Mouse (Mus musculus): ENCODE measurements around the gene Trp53tg5.

Trp53tg5 gene

DNA sequence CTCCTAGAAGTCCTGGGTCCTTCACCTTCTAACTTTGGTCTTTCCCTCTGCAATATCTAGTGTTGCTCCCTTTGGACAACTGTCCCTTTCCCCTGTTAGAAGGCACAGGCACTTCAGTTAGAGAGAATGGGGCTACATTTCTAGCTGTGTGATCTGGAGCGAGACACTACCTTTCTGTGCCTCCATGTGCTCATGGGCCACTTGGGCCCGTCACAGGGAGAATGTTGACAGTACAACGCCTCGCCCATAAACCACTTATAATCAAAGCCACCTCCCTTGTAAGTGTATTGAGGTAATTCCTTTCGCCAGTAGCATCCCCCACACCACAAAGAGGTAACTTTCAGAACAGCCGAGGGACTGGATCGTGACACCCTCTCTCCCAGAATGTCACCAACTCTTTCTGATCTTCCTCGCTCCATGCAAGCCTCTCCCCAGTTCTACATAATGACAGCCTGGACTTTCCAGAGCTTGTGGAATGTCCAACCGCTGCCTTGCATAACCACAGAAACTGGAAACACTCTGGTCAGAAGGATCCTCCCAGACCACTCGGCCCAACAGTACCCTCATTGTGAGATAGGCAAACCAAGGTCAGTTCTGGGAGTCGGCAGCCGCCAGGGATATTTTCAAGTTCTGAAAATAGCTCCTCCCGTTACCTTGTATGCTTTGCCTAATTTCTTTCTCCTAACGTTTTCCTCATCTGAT is 24.0 kb downstream of the Trp53tg5 start:
- DNase-seq (ENCODE audit: low read depth, low spot score) = no peak

GRCm38 (mm10) chr2:164448921-164449320 is 24.6 kb downstream of the Trp53tg5 start:
- DNase-seq (ENCODE audit: low read depth, low spot score) = no peak

GRCm38 (mm10) chr2:164448140-164448539 is 25.4 kb downstream of the Trp53tg5 start:
- DNase-seq (ENCODE audit: low read depth, low spot score) = no peak

- no peak for DNase-seq (ENCODE audit: low read depth, low spot score)
Observed at GRCm38 (mm10) chr2:164446086-164446469, 27.4 kb downstream of the Trp53tg5 start.

GRCm38 (mm10) chr2:164445399-164446085 is 28.0 kb downstream of the Trp53tg5 start:
- no peak for DNase-seq (ENCODE audit: low read depth, low spot score)

- DNase-seq (ENCODE audit: low read depth, low spot score) = no peak
Observed at GRCm38 (mm10) chr2:164444701-164445100, 28.8 kb downstream of the Trp53tg5 start.

DNA sequence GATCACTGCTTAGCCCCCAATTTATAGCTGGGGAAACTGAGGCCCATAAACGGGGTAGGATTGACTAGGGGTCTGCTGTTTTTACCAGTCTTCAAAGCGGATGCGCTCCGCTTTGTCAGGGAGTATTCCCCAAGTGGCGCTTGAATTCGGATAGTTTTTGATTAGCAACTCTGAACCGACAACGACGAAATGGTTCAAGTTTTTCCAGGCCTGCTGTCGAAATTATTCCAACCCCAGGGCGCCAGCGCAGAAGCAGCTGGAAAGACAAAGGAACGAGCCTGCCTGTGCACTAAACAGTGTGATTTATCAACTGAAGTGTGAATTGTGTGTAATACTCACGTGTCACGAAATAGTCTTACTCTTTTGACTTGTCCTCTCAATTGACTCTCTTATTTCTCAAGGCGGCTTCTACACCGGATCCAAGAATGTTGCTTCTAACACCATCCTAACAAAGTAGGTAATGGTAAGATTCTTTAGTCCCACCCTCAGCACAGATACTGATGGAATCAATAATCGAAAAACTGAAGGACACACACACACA is 30.0 kb downstream of the Trp53tg5 start, which contains the start of gene Sdc4:
TSS of gene Sdc4 (minus strand) at position 428 of the 541 bp plus-strand sequence.
- no peak for DNase-seq (ENCODE audit: low read depth, low spot score)

GRCm38 (mm10) chr2:164443051-164443437 is 30.5 kb downstream of the Trp53tg5 start:
- DNase-seq (ENCODE audit: low read depth, low spot score) = no peak

DNA sequence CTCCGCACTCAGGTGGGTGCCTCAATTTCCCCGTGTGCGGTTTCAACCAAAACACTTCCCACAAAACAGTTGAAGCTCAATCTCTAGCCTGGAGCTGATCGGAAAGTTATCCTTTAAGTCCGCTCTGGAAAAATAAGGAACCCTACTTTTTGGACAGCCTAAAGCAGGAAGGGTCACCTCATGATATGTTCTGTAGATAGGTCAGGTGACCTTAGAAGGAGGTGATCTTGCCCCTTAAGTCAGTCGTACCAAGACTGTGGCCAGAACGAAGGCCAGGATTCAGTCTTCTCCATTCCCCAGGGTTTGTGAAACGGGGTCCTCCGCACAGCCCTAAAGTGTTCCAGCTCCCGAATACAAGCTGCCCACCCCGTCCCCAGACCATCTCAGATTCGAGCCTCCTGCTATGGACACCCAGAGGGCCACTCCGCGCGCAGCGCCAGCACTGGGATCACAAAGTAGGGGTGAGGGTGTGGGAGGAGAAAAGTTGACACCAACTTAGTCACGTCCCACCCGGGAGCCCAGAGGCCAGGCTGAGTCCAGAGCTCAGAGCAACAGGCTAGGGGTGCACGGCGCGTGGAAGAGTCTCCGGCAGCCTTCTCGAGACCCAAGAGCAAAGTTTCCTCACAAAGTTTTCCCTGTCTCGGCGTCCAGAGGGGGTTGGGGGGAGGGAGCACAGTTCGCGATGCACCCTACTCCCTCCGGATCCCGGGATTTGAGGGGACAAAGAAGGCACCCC is 31.0 kb downstream of the Trp53tg5 start:
- DNase-seq (ENCODE audit: low read depth, low spot score) = no peak

DNA sequence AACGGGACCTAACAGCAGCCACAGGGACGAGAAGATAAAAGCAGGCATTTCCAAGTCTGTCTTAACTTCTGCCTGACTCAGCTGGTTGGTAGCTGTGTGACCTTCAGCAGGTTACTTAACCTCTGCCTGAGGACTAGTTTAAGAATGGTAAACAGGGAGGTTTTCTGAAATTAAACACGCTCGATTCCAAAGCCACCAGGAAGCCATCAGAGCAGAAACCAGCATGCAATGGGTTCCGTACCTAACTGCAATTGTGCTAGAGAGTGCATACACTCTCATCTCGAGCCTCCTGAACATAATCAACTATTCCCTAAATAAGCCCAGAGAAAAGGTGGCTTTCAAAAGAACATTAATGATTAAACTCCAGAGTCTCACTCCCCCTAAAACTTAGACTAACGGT is 31.8 kb downstream of the Trp53tg5 start:
- no peak for DNase-seq (ENCODE audit: low read depth, low spot score)

GRCm38 (mm10) chr2:164441155-164441554 is 32.4 kb downstream of the Trp53tg5 start:
- DNase-seq (ENCODE audit: low read depth, low spot score) = no peak

DNA sequence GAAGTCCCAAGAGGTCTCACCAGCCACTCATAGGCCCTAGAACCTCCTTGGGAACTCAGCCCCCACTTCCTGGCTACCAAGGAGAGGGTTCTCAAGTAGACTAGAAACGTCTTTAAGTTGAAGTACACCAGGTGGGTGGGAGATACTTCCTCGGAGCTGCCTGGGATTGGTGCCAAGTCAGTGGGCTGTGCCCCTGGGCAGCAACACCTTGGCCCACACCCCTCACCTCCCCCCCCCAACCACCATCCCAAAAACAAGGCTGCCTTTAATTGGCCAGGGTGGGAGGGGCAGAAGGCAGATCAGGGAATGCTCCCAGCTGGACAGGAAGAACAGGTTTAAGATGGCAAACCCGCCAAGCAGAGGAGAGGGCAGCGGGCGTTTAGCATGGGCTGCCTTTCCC is 33.2 kb downstream of the Trp53tg5 start:
- DNase-seq (ENCODE audit: low read depth, low spot score) = no peak

DNA sequence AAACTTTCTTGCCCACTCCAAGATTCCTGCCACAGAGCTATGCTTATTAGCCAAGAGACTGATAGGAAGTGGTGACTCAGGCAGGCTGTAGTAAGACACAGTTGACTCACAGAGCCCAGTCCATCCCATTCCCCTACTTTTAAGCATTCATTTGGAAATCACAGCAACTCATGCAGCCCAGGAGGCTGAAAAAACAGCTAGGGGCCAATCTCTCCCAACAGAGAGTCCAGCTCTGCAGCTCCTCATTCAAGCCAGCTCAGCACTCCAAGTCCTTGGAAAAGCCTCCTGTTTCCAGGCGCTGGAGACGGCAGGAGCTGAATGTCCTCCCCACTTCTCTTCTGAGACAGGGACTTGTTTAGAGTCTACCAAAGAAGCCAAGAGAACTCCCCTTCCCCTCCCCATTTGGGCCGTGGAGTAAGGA is 34.5 kb downstream of the Trp53tg5 start:
- no peak for DNase-seq (ENCODE audit: low read depth, low spot score)

DNA sequence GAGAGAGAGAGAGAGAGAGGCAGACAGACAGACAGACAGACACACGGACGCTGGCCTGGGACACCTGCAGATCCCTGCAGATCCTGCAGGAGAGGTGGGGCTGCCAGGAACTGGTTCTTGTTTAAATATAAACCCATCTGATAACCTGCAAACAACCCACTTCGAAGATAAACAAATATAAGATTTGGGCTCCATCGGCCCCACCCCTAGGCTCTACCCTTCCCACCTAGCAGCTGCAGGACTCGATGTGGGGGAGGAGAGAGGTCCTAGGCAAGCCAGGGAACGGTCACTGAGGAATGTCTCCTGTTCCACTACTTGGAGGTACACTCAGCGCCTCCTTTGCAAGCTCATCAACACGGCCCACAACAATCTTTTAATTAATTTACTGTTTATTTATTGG is 35.3 kb downstream of the Trp53tg5 start:
- no peak for DNase-seq (ENCODE audit: low read depth, low spot score)

DNA sequence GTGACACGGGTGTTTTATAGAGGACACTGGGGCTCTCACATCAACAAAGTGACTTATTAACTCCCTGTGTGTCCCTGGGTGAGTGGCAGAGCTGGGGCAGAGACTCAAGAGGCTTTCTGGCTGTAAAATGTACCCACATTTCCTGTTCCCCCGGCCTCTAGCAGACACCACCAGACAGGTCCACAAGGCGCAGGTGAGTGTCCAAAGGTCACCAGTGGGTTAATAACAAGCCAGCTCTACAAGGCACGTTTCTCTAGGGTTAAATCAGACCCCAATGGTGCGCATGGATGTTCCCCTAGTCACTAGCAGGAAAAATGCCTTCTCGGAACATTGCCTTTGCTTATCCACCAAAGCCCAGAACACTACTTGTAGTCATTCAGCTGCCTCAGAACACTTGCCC is 35.8 kb downstream of the Trp53tg5 start:
- DNase-seq (ENCODE audit: low read depth, low spot score) = no peak

DNA sequence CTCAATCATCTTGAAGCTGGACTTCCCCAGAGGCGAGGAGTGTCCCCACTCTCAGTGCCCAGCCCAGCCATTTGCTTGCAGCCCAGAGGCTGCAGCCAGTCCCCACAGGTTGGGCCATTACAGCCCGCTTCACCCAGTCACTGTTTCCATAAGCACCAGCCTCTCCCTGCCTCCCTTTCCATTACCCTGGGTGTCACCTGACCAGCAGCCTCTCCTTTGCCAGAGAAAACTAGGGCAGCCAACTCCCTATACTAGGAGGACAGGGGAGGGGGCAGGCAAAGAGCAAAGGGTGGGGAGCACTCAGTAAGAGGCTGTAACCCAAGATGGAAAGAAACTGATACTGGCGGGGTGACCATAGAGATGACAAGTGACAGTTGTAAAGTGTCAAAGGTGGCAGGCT is 36.6 kb downstream of the Trp53tg5 start:
- DNase-seq (ENCODE audit: low read depth, low spot score) = no peak

DNA sequence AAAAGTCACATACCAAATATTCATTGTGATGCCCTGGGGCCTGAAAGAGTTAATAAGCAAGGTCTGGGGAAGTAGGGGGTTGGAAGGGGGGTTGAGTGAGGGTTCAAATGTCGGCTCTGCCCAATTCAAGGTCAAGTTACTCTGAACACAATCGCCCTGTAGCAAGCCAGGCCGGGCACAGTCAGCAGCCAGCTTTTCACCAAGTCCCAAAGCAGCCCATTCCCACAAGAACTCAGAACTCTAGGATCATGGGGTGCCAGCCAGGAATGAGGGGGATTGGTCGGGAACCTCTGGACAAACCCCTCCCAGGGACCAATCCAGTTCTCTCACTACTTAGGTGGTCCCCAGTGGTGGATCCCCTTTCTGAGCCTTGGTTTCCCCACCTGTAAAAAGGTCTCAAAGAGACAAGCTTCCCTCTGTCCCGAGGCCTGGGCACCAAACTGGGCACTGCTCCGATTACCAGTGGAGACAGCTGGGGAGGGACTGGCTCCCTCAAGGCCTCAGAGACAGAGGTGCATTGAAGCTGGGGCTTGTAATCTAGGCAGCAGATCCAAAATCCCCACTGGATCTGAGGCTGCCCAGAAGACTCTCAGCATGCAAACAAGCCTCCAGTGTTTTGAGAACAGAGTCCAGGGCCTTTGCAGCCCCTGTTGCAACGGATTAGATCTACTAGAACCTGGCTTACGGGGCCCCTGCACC is 37.2 kb downstream of the Trp53tg5 start:
- DNase-seq (ENCODE audit: low read depth, low spot score) = no peak

GRCm38 (mm10) chr2:164435216-164436090 is 38.1 kb downstream of the Trp53tg5 start:
- DNase-seq (ENCODE audit: low read depth, low spot score) = no peak

GRCm38 (mm10) chr2:164434681-164435080 is 38.8 kb downstream of the Trp53tg5 start:
- no peak for DNase-seq (ENCODE audit: low read depth, low spot score)

DNA sequence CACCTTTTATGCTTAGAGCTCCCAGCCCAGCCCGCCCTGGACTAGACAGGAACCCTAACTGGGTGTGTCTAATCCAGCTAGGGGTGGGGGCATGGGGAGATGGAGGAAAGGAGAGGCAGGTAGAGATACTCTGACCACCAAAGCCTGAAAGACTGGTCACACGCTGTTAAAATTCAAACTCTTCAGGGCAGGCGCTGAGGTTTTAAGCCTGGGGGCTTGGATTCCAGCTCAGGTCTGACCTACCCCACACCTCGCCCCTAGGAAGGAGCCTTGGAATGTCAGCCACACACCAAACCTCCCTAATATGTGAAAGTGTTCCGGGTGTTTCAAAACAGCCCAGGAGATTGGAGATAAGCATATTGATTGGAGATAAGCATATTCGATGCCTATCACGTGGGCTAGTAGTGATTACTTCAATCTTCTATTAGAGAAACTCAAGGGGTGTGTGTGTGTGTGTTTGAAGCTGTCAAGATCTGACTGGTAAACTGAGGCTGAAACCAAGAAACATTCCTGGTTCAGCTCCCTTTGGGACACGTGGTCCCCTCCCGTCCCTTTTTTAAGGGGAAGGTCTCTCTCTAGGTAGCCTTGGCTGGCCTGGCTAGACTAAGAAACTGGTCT is 40.1 kb downstream of the Trp53tg5 start:
- DNase-seq (ENCODE audit: low read depth, low spot score) = no peak
